Mouse (Mus musculus): Measurements from ENCODE around the gene Dzip1l. TPM values are rescaled to one million over a fixed set of nuclear protein-coding genes. Genes with fewer than 3 reads are reported as not detected.

The Dzip1l gene
- polyA plus RNA-seq, 1 experiment from 2014 or later, result 7.9 TPM

Other genes starting within 250 kb of the Dzip1l start
- 55.3 and 62.9 TPM in 2 replicates for gene Mras, start 192.1 kb upstream of the Dzip1l start, polyA plus RNA-seq (2014; fragmentation: Nextera tagmentation; extraction: Ambion mirVana)
- gene Nme9, start 178.0 kb upstream of the Dzip1l start, polyA plus RNA-seq (2014; fragmentation: Nextera tagmentation; extraction: Ambion mirVana), result 0.61 and 1.5 TPM in 2 replicates
- 78.3 and 83.0 TPM in 2 replicates for gene Armc8, start 60.6 kb upstream of the Dzip1l start, polyA plus RNA-seq (2014; fragmentation: Nextera tagmentation; extraction: Ambion mirVana)
- gene Dbr1, start 53.7 kb upstream of the Dzip1l start, polyA plus RNA-seq (2014; fragmentation: Nextera tagmentation; extraction: Ambion mirVana), result 22.1 and 23.7 TPM in 2 replicates
- gene A4gnt, start 17.0 kb upstream of the Dzip1l start, polyA plus RNA-seq (2014; fragmentation: Nextera tagmentation; extraction: Ambion mirVana), result not detected in 2 replicates
- gene Cldn18, start 87.8 kb downstream of the Dzip1l start, polyA plus RNA-seq (2014; fragmentation: Nextera tagmentation; extraction: Ambion mirVana), result not detected in 2 replicates
- 9.8 and 9.9 TPM in 2 replicates for gene Sox14, start 246.7 kb downstream of the Dzip1l start, polyA plus RNA-seq (2014; fragmentation: Nextera tagmentation; extraction: Ambion mirVana)